Mouse (Mus musculus) bone marrow, adult 2 months (tissue): ENCODE measurements around the gene Stab1.

Experiments
- CTCF ChIP-seq: fragments of 200-500 bp; IDR thresholded peaks from 2 replicates; pipeline ENCODE4 v1.5.1; 2011; ENCODE audit warnings: low read length, control low read depth; ENCODE audit not compliant: control insufficient read depth, insufficient read depth
- POLR2A ChIP-seq: fragments of 200-500 bp; IDR thresholded peaks from 2 replicates; pipeline ENCODE4 v1.6.1; 2011; ENCODE audit warnings: low read depth, mild to moderate bottlenecking, control low read depth, low read length, borderline replicate concordance; ENCODE audit not compliant: control insufficient read depth

DNA sequence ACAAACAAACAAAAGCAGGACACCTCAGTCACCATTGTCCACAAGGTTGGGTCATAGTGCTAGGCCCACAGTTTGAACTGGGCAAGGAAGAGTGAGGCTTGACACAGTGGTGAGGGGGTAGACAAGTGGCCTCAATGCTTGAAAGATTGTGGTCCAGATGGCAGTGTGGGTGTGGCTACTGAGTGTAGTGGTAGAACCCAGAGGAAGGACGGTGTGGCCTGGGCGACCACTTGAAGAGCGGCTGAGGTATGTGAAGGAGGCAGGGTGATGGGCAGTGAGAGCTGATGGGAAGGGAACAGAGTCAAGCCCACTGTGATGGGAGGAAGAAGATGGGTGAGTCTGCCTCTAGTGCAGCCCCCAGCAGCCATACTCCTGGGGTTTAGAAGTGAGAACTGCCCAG, 46.2 kb upstream of the Stab1 start:
- no peak for TF ChIP-seq CTCF
- no peak for TF ChIP-seq POLR2A
